Mouse (Mus musculus) megakaryocyte-erythroid progenitor cell, adult 5-6 weeks (primary cell): Measurements from ENCODE around the gene Lmo2. TPM values are rescaled to one million over a fixed set of nuclear protein-coding genes. Genes with fewer than 3 reads are reported as not detected.

Experiments used
- ATAC-seq: replicated peaks from 2 replicates; pipeline ENCODE4 v1.8.0; 2016; ENCODE audit warnings: mild to moderate bottlenecking, inconsistent platforms; ENCODE audit not compliant: severe bottlenecking, poor library complexity, low FRiP score, low TSS enrichment
- total RNA-seq, 2 experiments: library from RNA; stranded (forward) in 1 of 2; stranded (reverse) in 1 of 2; fragments of 200-1000, 215-1000 nt in 1 of 2; fragments of >200 nt in 1 of 2; fragmentation: Nextera tagmentation in 1 of 2; gene quantifications; 2 replicates each; pipeline ENCODE4 v1.2.3; 2014 to 2017

Gene Lmo2
- total RNA-seq (2014; fragmentation: Nextera tagmentation) (386 and 431 TPM in 2 replicates), total RNA-seq (2017) (391 and 392 TPM in 2 replicates)

DNA sequence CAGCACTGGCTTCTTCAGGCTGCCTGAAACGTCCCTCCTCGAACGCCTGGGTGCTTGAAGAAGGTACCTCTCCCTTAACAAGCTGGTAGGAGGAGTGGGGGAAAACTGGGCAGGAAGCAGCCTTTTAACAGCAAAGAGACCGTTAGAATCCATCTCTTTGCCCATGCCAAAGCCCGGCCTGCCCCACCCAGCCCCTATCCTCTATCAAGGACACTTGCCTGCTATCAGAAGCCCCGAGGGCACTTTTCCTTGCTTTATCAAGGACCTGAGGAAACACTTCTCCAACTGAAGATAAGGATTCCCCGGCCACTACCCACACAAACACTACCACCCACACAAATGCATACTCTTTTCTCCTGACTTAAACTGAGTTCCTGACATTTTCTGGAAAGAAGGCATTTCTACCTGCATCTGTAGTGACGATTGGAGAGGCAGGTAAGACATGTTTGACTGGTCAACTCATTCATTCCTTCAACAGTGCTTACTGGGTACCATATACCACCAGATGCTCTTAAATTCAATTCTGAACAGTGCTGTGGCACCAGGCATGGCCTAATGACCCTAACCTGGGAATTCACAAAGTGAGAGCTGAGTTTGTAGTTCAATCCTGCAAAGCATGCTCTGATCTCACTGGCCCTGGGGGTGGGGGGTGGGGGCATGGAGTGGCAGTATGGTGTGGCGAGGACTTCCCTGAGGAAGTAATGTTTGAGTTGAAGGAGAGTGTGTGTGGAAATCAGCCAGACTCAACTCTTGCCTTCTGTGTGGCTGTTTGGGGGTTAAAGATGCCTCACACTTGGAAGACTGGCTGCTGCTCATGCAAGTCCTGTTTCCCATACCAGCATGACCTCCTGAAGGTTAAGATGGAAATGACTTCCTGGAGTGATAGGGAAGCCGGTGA lies at the start of gene Lmo2:
Gene Lmo2 (plus strand): TSS at position 338 of the 898 bp plus-strand sequence.
- ATAC-seq, result peak; percentile 31

DNA sequence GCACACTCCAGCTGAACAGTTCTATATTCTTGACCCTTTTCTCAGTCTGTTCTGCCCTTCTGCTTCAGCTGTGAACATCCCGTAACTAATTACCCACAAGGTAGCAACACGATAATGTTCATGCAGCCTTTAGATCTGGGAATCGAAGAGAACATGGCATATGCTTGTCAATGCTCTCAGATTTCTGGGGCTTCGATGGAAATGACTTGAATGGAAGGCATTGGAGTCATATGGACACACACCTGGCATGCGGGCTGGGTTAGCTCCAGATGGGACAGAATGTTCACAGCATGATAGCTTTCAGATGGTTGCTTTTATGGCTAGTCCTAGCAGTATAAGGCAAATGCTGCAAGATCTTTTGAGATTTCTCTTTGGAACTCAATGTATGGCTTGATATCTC lies 47.2 kb upstream of the Lmo2 start:
- no peak for ATAC-seq

DNA sequence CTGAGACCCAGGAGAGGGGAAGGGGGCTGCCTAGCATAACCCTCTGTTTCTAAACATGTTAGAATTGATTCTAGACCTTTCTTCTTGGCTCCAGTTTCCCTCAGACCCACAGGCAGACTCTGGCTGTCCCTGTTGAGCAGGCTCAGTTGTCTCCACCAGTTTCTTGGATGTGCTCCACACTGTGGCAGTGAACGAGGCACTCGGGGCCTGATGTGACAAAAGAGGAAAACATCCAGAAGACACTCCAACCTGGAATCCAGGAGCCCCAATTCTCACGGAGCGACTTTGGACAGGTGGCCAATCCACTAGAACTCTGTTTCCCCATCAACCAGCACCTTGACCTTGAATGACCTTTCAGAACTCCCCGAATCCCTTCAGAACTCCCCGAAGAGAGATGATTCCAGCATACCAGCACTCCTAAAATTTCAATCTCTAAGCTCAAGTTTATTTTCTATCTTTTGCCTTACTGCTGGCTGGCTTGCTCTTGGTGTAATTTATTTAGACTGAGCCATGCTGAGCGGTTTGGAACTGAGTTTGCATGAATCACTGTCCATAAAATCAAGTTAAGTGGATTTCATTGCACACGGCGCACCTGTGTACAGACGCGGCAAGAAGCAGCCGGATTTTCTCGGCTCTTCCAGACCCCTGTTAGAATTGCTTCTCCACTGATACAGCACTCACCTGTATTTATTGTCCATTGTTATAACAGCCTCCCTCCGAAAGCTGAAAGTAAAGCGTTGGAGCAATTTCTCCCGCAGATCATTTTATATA lies 45.1 kb upstream of the Lmo2 start:
- ATAC-seq, result no peak

DNA sequence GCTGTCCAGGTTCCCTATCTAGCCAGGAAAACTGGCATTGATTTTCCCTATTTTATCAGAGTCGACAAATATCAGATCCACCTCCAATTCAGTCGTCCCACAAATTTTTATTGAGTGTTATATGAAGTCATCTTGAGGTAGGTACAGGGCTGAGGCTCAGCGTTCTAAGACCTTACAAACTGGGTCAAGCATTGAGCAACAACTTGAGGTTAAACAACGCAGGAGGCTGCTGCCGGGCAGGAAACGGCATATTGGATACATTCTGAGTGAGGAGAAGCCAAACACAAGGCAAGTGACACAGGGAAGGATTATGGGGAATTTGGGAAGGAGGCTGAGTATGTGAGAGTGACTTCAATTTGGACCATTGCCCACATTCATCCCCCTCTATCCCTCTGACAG lies 44.5 kb upstream of the Lmo2 start:
- ATAC-seq, result no peak

DNA sequence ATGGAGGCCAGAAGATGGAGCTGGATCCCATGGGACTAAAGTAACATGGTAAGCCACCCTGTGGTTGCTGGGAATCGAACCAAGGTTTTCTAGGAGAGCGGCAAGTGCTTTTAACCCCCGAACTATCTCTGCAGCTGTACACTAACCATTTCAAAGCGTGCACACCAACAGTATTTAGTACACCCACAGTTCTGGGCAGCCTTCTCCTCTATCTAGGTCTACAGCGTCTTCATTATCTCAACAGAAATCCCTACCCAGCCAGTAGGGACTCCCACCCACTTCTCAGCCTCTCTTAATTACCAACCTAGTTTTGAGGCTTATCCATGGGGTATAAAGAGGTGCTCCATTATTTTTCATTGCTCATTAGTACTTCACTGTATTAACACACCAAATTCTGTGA lies 41.7 kb upstream of the Lmo2 start:
- ATAC-seq, result peak; percentile 78

DNA sequence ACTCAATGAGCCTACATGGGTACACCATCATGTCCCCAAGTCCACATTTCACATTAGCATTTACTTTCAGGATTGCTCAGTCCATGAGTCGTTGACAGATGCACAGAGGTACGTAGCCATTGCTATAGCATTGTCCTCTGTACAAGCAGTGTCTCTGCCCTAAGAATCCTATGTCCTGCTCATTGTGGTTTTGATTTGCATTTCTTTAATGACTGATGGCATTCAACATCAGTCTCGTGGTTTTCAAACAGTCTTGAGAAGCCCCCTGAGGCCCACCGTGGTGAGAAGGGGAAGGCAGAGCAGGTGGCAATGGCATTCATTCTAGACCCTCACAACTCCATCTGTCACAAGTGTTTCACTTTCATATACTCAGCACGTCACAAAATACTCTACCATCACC lies 40.4 kb upstream of the Lmo2 start:
- ATAC-seq, result no peak

DNA sequence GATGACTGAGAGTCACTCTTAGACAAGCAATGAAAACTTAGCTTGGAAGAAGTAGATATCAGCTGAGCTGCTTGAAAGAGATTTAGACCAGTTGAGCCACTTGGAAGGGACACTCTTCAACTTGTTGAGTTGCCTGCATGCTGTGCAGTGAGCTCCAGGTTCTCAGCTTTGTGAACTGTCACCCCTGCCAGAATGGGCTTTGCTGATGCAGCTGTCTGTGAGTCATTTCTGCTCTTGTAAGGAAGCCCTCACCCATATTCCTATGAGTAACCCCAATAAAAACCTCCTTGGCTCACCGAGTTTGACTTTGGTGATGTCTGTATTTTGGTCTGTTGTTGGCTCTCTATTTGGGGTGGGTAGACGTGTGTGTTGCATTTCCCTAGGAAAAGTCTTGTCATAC lies 39.4 kb upstream of the Lmo2 start:
- ATAC-seq, result no peak

DNA sequence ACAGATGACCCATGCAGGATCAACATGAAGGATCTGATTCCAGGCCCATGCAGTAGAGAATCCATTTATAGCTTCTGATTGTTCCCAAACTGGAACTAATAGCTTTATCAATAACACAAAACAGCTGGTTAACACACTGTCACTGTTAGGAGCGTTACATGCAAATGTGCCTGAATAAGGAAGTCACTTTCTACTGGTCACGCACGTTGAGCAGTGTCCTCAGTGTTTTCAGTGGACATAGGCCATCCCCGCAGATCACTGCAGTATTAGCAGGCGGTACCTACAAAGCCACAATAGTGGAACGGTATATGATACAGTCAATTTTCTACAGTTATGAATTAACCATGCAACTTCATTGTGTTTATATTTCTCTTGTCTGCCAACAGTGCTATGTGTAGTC lies 38.3 kb upstream of the Lmo2 start:
- no peak for ATAC-seq

DNA sequence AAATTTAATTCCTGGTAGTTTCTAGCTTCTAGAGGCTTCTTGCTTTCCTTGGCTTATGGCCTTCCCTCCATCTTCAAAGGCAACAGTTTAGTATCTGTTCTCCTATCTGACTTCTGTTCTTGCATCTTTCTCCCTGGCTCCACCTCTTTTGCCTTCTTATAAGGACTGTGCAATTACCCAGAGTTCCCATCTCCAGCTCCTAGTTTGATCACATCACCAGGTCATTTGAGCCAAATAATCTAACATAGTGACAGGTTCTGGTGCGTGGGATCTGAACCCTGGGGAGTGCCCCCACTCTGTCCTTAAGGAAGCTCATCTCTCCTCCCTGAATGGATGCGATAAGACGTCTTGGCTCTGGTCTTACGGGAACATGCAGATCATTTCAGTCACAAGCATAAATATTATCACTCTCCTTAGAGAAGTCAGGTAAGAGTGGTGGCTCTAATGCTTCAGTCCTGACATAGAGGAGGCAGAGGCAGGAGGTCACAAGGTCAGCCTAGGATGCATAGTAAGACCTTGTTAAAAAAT lies 31.1 kb upstream of the Lmo2 start:
- no peak for ATAC-seq

DNA sequence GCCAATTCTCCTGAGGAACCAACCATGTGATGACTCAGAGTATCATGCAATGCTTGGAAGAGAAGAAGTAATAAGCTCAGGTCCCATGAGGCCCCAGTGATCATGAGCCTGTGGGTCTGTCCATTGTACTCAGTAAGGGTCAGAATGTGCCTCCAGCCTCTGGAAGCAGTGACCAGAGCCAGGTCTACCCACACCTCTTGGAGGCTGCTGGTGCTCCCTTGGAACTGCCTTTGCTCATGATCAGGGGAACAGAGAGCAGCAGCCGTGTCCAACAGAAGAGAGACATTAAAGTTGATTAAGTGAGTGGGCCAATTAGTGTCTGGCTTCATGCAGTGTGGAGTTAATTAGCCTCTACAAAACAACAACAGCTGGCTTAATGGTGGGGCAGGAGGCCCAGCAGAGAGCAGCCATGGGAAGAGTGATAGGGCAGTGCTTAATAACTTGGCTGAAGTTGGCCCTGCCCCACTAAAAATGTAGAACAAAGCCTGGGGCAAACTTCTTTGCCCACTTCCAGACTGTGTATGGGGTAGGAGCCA lies 30.1 kb upstream of the Lmo2 start:
- ATAC-seq, result no peak

DNA sequence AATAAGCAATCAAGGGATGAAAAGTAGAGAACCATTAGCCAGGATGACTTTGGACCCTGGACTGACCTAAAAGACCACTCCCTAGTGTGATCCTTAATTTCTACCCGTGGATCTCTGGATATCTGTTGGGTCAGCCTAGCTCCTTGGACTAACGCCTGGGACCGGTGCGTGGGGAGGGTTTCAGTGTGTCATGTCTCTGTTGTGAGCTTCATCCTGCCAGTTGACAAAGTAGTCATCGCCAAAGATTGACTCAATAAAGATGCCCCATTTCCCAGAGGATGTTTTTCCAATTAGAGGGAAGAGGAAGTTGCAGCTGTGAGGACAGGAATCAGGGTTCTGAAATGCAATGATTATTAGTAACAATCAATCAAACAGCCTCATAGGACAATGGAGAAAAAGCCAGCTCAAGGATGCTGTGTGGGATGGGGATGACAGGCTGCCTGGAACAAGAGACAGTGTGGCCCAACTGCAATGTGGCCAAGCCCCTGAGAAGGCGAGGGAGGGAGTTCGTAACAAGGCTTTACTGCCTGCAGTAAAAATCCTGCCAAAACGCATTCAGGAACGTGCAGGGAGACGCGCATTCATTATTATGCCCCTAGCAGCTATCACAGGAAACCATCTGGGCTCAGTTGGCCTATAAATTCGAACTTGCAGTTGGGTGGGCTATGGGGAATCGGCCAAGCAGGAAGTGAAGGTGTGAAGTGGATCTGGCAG lies 27.3 kb upstream of the Lmo2 start:
- ATAC-seq, result 0 out of 2 replicates have a peak, but pooled peaks have one; percentile 1

DNA sequence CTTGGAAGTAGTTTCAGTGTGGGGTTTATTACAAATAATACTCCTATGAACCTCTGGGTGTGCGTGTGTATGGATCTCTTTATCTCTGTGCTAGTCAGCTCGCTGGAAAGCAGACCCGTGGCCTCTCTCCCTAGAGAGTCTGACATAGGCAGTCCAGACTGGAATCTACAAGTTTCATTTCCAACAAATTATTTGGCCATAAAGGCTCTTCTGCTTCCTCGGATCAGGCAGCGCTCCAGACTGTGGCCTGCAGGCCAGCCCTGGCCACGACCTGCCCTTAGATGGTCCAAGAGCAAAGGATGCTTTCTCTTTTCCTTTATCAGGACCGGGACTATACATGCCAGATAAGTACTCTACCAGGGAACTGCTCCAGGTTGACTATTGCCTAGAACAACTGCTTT lies 26.3 kb upstream of the Lmo2 start:
- peak; percentile 49 for ATAC-seq

DNA sequence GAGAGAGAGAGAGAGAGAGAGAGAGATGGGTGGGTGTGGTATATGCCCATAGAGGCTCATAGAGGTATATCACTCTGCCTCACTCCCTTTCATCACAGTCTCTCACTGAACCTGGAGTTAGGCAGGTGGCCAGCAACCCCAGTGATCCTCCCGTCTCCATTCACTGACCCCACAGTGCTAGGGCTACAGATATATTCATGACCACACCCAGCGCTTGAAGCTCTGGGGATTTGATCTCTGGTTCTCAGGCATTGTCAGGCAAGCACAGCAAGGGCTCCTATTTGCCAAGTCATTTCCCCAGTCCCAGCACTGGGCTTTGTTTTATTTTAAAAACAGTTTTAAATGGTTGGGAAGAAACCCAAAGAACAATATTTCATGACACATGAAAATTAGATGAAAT lies 25.8 kb upstream of the Lmo2 start:
- peak; percentile 81 for ATAC-seq

DNA sequence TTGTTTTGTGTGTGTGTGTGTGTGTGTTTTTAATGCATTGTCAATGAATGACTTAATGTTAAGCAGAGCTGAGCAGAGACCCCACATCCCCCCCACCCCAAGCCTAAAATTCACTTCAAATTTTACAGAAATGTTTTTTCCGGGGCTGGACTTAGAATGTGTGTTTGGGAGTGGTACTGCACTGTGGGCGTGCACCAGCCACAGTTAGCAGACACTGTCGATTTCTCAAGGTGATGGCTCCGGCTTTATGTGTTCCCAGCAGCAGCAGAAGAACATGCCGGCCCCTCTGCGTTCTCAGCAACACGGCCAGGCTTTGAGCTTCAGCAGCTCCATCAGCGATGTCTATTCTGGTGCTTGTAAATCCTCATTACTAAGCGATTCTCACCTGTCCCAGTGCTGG lies 25.3 kb upstream of the Lmo2 start:
- ATAC-seq, result peak; percentile 53

DNA sequence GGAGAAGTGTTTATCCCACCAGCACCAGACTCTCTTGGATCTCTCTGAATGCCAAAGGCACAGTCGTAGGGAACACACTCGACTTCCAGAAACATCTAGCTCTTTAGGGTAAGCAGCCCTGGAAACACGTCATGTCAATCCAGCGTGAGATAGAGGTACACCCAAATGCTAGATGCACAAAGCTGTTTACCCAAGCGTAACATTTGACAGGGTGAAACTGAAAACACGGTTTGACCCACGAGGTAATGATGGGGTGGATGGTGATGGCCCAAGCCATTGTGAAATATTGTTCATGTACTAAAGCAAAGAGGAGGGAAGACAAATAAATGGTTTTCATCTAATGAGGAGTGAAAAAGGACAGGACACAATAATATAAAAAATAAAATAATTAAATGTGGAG lies 23.5 kb upstream of the Lmo2 start:
- ATAC-seq, result no peak

DNA sequence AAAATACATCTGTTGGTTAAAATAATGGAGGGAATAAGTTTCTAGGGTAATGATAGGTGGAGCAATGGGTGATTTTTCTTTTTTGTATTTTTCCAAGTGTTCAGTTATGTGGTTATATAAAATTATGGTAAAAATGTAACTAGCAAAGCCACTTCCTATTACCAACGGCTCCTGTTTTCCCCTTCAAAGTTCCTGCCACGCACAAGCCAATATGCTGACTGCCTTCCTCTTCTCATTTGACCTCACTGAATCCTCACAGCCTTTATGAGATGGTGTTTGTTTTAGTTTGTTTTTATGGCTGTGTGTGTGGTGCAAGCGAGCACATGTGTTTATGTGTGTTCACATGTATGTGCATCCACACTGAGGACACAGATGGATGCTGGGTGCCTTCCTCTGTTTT lies 23.1 kb upstream of the Lmo2 start:
- no peak for ATAC-seq

DNA sequence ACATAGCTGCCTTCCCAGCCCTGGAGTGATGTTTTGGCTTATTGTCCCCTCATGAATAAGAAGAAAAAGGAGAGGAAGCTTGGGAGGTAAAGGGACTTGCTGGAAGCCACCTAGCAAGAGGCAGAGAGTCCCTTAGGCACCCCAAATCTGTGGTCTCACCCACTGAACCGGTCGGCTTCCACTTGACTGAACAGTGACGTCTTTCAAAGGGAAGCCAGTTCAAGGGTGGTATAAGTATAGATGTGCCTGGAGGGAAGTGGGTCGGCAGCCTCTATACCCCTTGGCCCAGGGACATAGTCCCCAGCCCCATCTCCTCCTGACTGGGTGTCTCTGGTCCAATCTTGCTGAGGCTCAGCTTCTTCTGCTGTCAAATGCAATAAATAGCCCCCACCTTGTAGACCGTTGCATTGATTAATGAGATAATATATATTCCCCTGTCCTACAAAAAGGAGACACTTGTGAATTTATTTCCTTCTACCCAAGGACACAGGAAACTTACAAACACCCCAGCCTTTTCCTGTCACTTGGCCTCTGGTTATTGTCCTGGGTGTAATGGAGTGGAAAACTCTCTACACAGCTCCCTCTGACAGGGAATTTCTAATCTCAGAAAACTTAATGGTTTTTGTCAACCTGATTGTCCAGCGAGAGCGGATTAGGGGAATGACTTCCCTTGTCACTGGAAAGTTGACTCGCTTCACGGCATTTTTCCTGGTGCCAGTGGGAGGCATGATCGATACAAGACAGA lies 21.9 kb upstream of the Lmo2 start:
- ATAC-seq, result no peak

DNA sequence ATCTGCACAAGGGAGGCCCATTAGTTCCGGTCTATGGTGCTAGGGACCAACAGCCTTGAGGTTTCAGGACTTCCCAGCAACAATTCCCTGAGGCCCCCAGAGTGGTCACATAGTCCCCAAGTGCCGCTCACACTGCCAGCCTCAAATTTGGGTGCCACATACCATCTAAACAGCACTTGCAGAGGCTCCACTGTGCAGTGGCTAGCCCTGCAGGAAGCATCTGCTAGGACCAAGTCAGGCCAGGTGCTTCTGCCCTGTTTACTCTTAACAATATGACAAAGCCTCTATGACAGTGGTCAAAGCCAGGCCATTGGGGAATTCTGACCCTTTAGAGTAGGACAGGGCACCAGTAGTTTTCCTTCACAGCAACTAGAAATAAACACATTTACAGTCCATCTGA lies 21.1 kb upstream of the Lmo2 start:
- ATAC-seq, result no peak

DNA sequence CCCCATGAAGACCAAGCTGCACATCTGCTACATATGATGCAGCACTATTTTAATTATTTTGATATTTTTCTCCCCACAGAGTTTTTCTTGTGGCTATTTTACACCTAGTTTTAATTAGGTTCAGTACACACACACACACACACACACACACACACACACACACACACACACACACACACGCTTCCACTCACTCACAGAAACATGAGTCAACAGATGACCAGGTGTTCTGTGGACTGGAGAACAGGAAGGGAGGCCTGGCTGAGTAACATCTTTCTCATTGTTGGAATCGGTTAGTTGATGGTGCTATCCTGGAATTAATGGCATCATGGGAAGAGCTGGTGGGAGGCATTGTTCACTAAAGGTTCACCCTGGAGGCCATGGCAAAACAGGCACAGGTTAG lies 20.1 kb upstream of the Lmo2 start:
- ATAC-seq, result no peak
